Mouse (Mus musculus) c-Kit-positive CD71-negative TER-119-negative erythroid progenitor cells, embryonic 14.5 days (primary cell): Measurements from ENCODE around the gene Megf11.

Source experiments
- DNase-seq: peaks from one replicate; pipeline ENCODE4 v3.0.0-alpha.2; 2013; ENCODE audit warnings: low read depth

The Megf11 gene

GRCm38 (mm10) chr9:64651181-64651580 is 265.8 kb downstream of the Megf11 start:
- no peak for DNase-seq

GRCm38 (mm10) chr9:64651689-64652088 is 266.3 kb downstream of the Megf11 start:
- DNase-seq: no peak

GRCm38 (mm10) chr9:64652138-64652537 is 266.7 kb downstream of the Megf11 start:
- DNase-seq: no peak

GRCm38 (mm10) chr9:64652841-64653361 is 267.5 kb downstream of the Megf11 start:
- DNase-seq: no peak

GRCm38 (mm10) chr9:64654723-64655122 is 269.3 kb downstream of the Megf11 start:
- DNase-seq: no peak

- no peak for DNase-seq
These were observed 271.2 kb downstream of the Megf11 start for GRCm38 (mm10) chr9:64656613-64657012.

GRCm38 (mm10) chr9:64660222-64660621 is 274.8 kb downstream of the Megf11 start:
- no peak for DNase-seq

GRCm38 (mm10) chr9:64664612-64665011 is 279.2 kb downstream of the Megf11 start:
- no peak for DNase-seq

GRCm38 (mm10) chr9:64666549-64666948 is 281.1 kb downstream of the Megf11 start:
- DNase-seq: peak; percentile 48

GRCm38 (mm10) chr9:64667513-64667912 is 282.1 kb downstream of the Megf11 start:
- DNase-seq: peak; percentile 76

GRCm38 (mm10) chr9:64668001-64668400 is 282.6 kb downstream of the Megf11 start:
- DNase-seq: no peak

- peak; percentile 32 for DNase-seq
These were observed 286.2 kb downstream of the Megf11 start for GRCm38 (mm10) chr9:64671341-64672319.

GRCm38 (mm10) chr9:64687122-64688014 is 301.9 kb downstream of the Megf11 start:
- no peak for DNase-seq

GRCm38 (mm10) chr9:64688015-64688394 is 302.6 kb downstream of the Megf11 start:
- no peak for DNase-seq

GRCm38 (mm10) chr9:64690771-64691170 is 305.3 kb downstream of the Megf11 start:
- no peak for DNase-seq

- no peak for DNase-seq
These were observed 305.8 kb downstream of the Megf11 start for GRCm38 (mm10) chr9:64691176-64691575.

GRCm38 (mm10) chr9:64693094-64693493 is 307.7 kb downstream of the Megf11 start:
- no peak for DNase-seq

GRCm38 (mm10) chr9:64695266-64695665 is 309.8 kb downstream of the Megf11 start:
- no peak for DNase-seq

- no peak for DNase-seq
These were observed 311.0 kb downstream of the Megf11 start for GRCm38 (mm10) chr9:64696404-64696803.

GRCm38 (mm10) chr9:64697006-64697405 is 311.6 kb downstream of the Megf11 start:
- no peak for DNase-seq

GRCm38 (mm10) chr9:64697677-64698076 is 312.3 kb downstream of the Megf11 start:
- DNase-seq: no peak

- no peak for DNase-seq
These were observed 313.2 kb downstream of the Megf11 start for GRCm38 (mm10) chr9:64698586-64698985.
